Mouse (Mus musculus) intestine, embryonic 14.5 days (tissue): ENCODE data around the gene Phf14. TPM values are rescaled to one million over a fixed set of nuclear protein-coding genes. Genes with fewer than 3 reads are reported as not detected.

Experiments
- ATAC-seq: fragments of 200-750 bp; cut with Nextera tagmentation; replicated peaks from 2 replicates; pipeline ENCODE4 v1.8.0; 2017; ENCODE audit warnings: low read depth, moderate number of reproducible peaks, moderate TSS enrichment, moderate library complexity; ENCODE audit not compliant: low FRiP score, low TSS enrichment
- DNase-seq: peaks from one replicate; pipeline ENCODE4 v3.0.0-alpha.2; 2018; ENCODE audit warnings: low spot score
- H3K27ac ChIP-seq: fragments of 300-500 bp; sonication (generic); 2 replicates; pipeline ENCODE4 v1.5.1; 2014; ENCODE audit warnings: low read depth, mild to moderate bottlenecking, control low read depth
- H3K27me3 ChIP-seq: fragments of 300-500 bp; sonication (generic); replicated peaks from 2 replicates; pipeline ENCODE4 v1.6.1; 2014; ENCODE audit warnings: low read length, control low read depth; ENCODE audit not compliant: control insufficient read depth, insufficient read depth
- H3K36me3 ChIP-seq: fragments of 300-500 bp; sonication (generic); 2 replicates; pipeline ENCODE4 v1.6.1; 2014; ENCODE audit warnings: low read length, control low read depth; ENCODE audit not compliant: control insufficient read depth, insufficient read depth
- H3K4me1 ChIP-seq: fragments of 300-500 bp; sonication (generic); replicated peaks from 2 replicates; pipeline ENCODE4 v1.6.1; 2014; ENCODE audit warnings: low read length, control low read depth, mixed read lengths; ENCODE audit not compliant: control insufficient read depth, insufficient read depth
- H3K4me2 ChIP-seq: fragments of 300-500 bp; sonication (generic); 2 replicates; pipeline ENCODE4 v1.6.1; 2014; ENCODE audit warnings: low read length
- H3K4me3 ChIP-seq: fragments of 300-500 bp; sonication (generic); 2 replicates; pipeline ENCODE4 v1.5.1; 2014; ENCODE audit warnings: low read depth, low read length, control low read depth, mixed read lengths
- H3K9ac ChIP-seq: fragments of 300-500 bp; sonication (generic); 2 replicates; pipeline ENCODE4 v1.6.1; 2014; ENCODE audit warnings: mild to moderate bottlenecking, low read length
- H3K9me3 ChIP-seq: fragments of 300-500 bp; sonication (generic); 2 replicates; pipeline ENCODE4 v1.6.1; 2016; ENCODE audit warnings: low read length, control low read depth; ENCODE audit not compliant: control insufficient read depth
- WGBS: fragments of 180-500 bp; shearing (Covaris S2); extraction: QIAGEN DNeasy Blood & Tissue Kit; methylation state at CpG from one replicate; pipeline ENCODE4 v1.1.7; 2014; 5-methylcytosine and 5-hydroxymethylcytosine counted together
- polyA plus RNA-seq: library from polyadenylated mRNA; unstranded; fragments of >200 nt; fragmentation: Nextera tagmentation; extraction: Ambion mirVana; gene quantifications from 2 replicates; pipeline ENCODE4 v1.2.1, GENCODE M21; 2014

Phf14 gene
- polyA plus RNA-seq, 1 experiment from 2014 or later = 73.5 TPM

DNA sequence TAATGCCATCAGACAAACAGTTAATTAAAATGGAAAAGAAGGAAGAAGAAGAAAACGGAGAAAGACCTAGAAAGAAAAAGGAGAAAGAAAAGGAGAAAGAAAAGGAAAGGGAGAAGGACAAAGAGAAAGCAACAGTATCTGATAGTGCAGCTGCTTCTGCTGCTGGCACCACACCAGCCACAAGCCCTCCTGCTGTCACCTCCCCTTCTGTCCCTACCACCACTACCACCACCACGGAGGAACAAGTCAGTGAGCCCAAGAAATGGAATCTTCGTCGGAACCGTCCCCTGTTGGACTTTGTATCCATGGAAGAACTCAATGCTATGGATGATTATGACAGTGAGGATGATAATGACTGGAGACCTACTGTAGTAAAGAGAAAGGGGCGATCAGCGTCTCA lies 25.8 kb downstream of the Phf14 start:
- H3K9ac ChIP-seq = no peak overlapping the region
- no peak overlapping the region for H3K4me2 ChIP-seq
- no peak overlapping the region for H3K27ac ChIP-seq
- WGBS = 94% methylated on average over 7 of the region's 7 CpGs
- H3K36me3 ChIP-seq = peaks cover 14% of the 10 kb centered on the region; the same call in 1 of the 2 replicates
- no peak overlapping the region for H3K4me3 ChIP-seq
- H3K9me3 ChIP-seq = no peaks in the 10 kb centered on the region
- DNase-seq (no peak), ATAC-seq (no peak)
- no peaks in the 10 kb centered on the region for H3K4me1 ChIP-seq
- no peaks in the 10 kb centered on the region for H3K27me3 ChIP-seq

DNA sequence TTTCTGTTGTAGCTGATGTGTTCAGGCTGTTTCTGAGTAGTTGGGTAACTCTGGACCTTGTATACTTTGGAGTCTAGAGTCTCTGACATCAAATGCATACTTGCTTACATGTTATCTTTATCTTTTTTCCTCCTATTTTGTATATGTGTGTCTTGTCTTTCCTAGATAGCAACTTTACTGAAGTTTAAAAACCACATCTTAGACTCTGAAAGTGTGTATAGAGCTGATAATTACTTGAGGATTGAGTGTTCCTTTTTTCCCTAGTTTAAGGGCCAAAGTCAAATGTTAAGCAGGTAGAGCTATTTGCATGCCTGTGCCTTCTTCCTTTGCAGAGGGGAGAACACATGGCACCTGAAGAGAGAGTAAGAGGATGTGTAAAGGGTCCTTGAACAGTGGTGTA lies 33.3 kb downstream of the Phf14 start:
- Histone ChIP-seq H3K4me3 (no peak overlapping the region), H3K9me3 (no peaks in the 10 kb centered on the region), H3K27me3 (no peaks in the 10 kb centered on the region), H3K4me1 (no peaks in the 10 kb centered on the region), H3K36me3 (peaks cover 32% of the 10 kb centered on the region), H3K27ac (no peak overlapping the region), H3K9ac (no peak overlapping the region), H3K4me2 (no peak overlapping the region)
- DNase-seq = no peak
- no peak for ATAC-seq

DNA sequence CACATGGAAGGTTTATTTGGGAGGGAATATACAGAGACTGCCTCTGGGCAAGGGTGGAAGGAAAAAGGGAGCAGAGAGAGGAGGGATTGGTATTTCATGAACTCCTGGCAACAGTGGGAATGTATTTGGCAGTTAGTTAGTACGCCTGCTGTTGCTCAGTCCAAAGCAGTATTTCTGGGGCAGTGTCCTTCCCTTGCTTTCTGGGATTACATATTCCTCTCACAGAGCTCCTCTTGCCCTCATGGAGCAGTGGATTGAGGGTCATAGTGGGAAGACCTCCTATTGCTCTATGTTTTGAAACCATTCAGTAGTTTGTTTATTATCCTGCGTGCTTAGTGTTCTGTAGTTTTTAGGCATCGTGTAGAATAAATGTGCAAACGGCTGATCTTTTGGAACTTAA lies 34.5 kb downstream of the Phf14 start:
- DNase-seq (no peak), ATAC-seq (no peak)
- Histone ChIP-seq H3K27me3 (no peaks in the 10 kb centered on the region), H3K4me3 (no peak overlapping the region), H3K9me3 (no peaks in the 10 kb centered on the region), H3K27ac (no peak overlapping the region), H3K4me1 (no peaks in the 10 kb centered on the region), H3K4me2 (no peak overlapping the region), H3K36me3 (peaks cover 39% of the 10 kb centered on the region), H3K9ac (no peak overlapping the region)
- 94% methylated on average over 4 of the region's 4 CpGs for WGBS

DNA sequence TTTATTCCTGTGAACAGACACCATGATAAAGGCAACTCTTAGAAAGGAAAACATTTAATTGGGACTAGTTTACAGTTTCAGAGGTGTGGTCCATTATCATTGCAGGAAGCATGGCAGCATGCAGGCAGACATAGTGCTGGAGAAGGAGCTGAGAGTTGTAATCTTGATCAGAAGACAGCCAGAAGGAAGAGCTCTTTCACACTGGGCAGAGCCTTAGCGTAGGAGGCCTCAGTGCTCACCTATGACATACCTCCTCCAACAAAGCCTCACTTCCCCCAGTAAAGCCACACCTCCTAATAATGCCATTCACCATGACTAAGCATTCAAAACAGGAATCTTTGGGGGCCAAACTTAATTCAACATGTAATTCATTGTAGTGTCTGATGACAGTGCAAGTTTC lies 40.5 kb downstream of the Phf14 start:
- Histone ChIP-seq H3K9me3 (no peaks in the 10 kb centered on the region), H3K4me1 (no peaks in the 10 kb centered on the region), H3K4me3 (no peak overlapping the region), H3K4me2 (no peak overlapping the region), H3K36me3 (peaks cover 30% of the 10 kb centered on the region), H3K27ac (no peak overlapping the region), H3K9ac (no peak overlapping the region), H3K27me3 (no peaks in the 10 kb centered on the region)
- no peak for ATAC-seq
- 94% methylated on average over 1 of the region's 1 CpGs for WGBS
- DNase-seq = no peak

DNA sequence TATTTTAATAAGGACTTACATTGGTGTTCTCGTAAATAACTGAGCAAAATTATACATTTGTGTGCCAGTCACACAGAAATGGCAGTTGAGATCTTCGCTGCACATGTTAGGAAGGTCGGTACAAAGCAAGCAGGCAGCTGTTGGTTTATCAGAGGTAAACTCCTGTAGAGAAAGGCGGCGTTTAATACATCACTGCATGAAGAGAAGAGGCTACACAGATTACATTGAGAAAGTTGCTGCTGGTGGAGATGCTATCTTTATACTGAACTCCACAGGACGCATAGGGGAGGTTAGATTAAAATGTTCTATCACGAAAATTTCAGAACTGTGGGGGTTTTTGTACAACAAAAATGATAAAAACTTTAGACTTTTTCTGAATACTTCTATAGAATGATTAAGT lies 52.6 kb downstream of the Phf14 start:
- H3K9ac ChIP-seq = no peak overlapping the region
- H3K4me3 ChIP-seq = no peak overlapping the region
- no peak overlapping the region for H3K27ac ChIP-seq
- no peaks in the 10 kb centered on the region for H3K9me3 ChIP-seq
- no peaks in the 10 kb centered on the region for H3K27me3 ChIP-seq
- WGBS = 91% methylated on average over 7 of the region's 7 CpGs
- H3K4me1 ChIP-seq = no peaks in the 10 kb centered on the region
- peaks cover 24% of the 10 kb centered on the region for H3K36me3 ChIP-seq
- DNase-seq (no peak), ATAC-seq (no peak)
- no peak overlapping the region for H3K4me2 ChIP-seq

DNA sequence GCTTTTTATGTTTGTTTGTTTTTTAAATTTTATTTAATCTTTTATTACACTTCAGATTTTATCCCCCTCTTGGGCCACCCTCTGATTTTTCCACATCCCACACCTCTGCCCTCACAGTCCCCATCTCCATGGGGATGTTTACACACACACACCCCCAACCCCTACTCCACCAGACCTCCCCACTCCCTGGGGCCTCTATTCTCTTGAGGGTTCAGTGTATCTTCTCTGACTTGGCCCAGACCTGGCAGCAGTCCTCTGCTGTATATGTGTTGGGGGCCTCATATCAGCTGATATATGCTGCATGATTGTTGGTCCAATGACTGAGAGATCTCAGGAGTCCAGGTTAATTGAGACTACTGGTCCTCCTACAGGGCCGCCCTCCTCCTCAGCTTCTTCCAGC lies 86.2 kb downstream of the Phf14 start:
- Histone ChIP-seq H3K27me3 (no peaks in the 10 kb centered on the region), H3K9me3 (no peaks in the 10 kb centered on the region), H3K4me3 (no peak overlapping the region), H3K9ac (no peak overlapping the region), H3K4me2 (no peak overlapping the region), H3K4me1 (no peaks in the 10 kb centered on the region), H3K27ac (no peak overlapping the region), H3K36me3 (peaks cover 62% of the 10 kb centered on the region)
- ATAC-seq (no peak), DNase-seq (no peak)
- WGBS = 94% methylated on average over 1 of the region's 1 CpGs

DNA sequence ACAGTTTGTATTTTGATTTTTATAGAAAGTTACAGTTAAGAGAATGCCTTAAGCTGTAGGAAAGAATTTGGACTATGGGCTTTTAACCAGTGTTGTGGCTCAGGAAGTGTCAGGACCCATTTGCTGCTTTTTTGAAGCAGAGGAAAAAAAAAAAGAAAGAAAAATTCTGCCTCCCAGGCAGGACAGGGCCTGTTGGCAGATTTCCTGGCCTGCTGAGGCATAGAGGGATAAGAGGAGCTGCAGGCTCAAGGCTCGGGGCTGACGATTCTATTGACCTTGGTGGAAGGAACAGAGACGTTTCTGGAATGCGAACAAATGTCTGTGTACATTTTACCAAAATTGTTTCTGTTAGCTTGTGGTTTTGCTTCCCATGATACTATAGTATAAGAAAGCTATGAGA lies 91.0 kb downstream of the Phf14 start:
- H3K9me3 ChIP-seq = no peaks in the 10 kb centered on the region
- H3K27ac ChIP-seq = no peak overlapping the region
- no peaks in the 10 kb centered on the region for H3K27me3 ChIP-seq
- H3K4me3 ChIP-seq = no peak overlapping the region
- H3K4me2 ChIP-seq = no peak overlapping the region
- peaks cover 55% of the 10 kb centered on the region for H3K36me3 ChIP-seq
- 80% methylated on average over 4 of the region's 4 CpGs for whole genome bisulfite sequencing
- DNase-seq = no peak
- H3K9ac ChIP-seq = no peak overlapping the region
- H3K4me1 ChIP-seq = no peaks in the 10 kb centered on the region
- no peak for ATAC-seq

DNA sequence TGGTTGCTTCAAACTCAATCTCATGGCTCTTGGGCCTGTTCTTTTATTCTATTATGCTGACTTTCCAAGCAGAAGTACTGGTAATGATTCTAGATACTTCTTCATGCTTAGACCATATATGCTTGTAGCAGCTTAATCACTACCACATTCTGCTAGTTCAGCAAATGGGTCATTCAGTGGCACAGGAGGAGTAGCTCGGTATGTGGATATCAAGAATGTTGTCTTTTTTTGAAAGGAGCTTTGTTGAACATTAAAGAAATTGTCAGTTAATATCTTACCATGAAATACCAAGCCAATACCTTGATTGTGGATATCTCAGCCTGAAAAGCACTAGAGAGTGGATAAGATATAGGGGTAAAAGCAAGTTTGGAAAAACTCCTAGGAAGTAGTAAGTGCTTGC lies 91.9 kb downstream of the Phf14 start:
- no peaks in the 10 kb centered on the region for H3K9me3 ChIP-seq
- no peak overlapping the region for H3K4me2 ChIP-seq
- H3K27ac ChIP-seq = no peak overlapping the region
- H3K36me3 ChIP-seq = peaks cover 49% of the 10 kb centered on the region
- 92% methylated on average over 1 of the region's 1 CpGs for WGBS
- DNase-seq (no peak), ATAC-seq (no peak)
- no peaks in the 10 kb centered on the region for H3K4me1 ChIP-seq
- H3K27me3 ChIP-seq = no peaks in the 10 kb centered on the region
- no peak overlapping the region for H3K9ac ChIP-seq
- H3K4me3 ChIP-seq = no peak overlapping the region

DNA sequence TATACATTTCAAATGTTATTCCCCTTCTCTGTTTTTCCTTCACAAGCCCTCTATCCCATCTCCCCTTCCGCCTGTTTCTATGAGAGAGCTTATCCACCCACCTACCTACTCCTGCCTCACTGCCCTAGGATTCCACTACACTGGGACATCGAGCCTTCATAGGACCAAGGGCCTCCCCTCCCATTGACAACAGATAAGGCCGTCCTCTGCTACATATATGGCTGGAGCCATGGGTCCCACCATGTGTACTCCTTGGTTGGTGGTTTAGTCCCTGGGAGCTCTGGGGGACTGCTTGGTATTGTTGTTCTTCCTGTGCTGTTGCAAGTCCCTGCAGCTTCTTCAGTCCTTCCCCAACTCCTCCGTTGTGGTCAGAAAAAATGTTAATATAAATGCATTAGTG lies 97.8 kb downstream of the Phf14 start:
- Histone ChIP-seq H3K9me3 (no peaks in the 10 kb centered on the region), H3K4me1 (no peaks in the 10 kb centered on the region), H3K4me3 (no peak overlapping the region), H3K27ac (no peak overlapping the region), H3K36me3 (peaks cover 24% of the 10 kb centered on the region), H3K4me2 (no peak overlapping the region), H3K9ac (no peak overlapping the region), H3K27me3 (no peaks in the 10 kb centered on the region)
- 92% methylated on average over 4 of the region's 4 CpGs for WGBS
- no peak for DNase-seq
- no peak for ATAC-seq
